Mouse (Mus musculus) large intestine, adult 2 months (tissue): ENCODE data around the gene Mst1r. TPM values are rescaled to one million over a fixed set of nuclear protein-coding genes. Genes with fewer than 3 reads are reported as not detected.
A peak's percentile ranks its signal among the peaks of the same experiment; 100 is the strongest.

ENCODE experiments used
- DNase-seq: peaks from one replicate; pipeline ENCODE4 v3.0.0-alpha.2; 2012; ENCODE audit warnings: low read depth, low spot score
- WGBS: fragments of 180-500 bp; shearing (Covaris S2); methylation state at CpG from one replicate; pipeline ENCODE4 v1.1.7; 2018; 5-methylcytosine and 5-hydroxymethylcytosine counted together
- polyA plus RNA-seq: library from polyadenylated mRNA; depleted of rRNA; stranded (reverse); fragments of >200 nt; gene quantifications from 2 replicates; pipeline ENCODE4 v1.2.3, GENCODE M21; 2012; rRNA removed

Mst1r gene
- 77.1 and 101 TPM in 2 replicates for polyA plus RNA-seq

GRCm38 (mm10) chr9:107906252-107906966 lies at the start of gene Mst1r:
Gene Mst1r (plus strand): TSS chr9:107906873.
- DNase-seq: no peak
- WGBS: 8% methylated on average over 19 of the region's 19 CpGs

GRCm38 (mm10) chr9:107858343-107858742 lies 48.3 kb upstream of the Mst1r start:
- no peak for DNase-seq
- 95% methylated on average over 3 of the region's 3 CpGs for WGBS

- no peak for DNase-seq
- WGBS: 43% methylated on average over 1 of the region's 1 CpGs
These were observed 42.2 kb upstream of the Mst1r start for GRCm38 (mm10) chr9:107864493-107864892.

GRCm38 (mm10) chr9:107866081-107866480 lies 40.6 kb upstream of the Mst1r start:
- no peak for DNase-seq
- WGBS: 100% methylated on average over 2 of the region's 2 CpGs

- WGBS: under 1% methylated on average over 80 of the region's 80 CpGs
- peak; percentile 87 for DNase-seq
These were observed 34.1 kb upstream of the Mst1r start for GRCm38 (mm10) chr9:107872350-107873098.

- 4% methylated on average over 14 of the region's 14 CpGs for WGBS
- no peak for DNase-seq
These were observed 33.5 kb upstream of the Mst1r start, which contains the start of gene Rbm6 for GRCm38 (mm10) chr9:107873137-107873536. Gene Rbm6 (minus strand): TSS chr9:107873237.

- no peak for DNase-seq
- 41% methylated on average over 4 of the region's 4 CpGs for WGBS
These were observed 26.3 kb upstream of the Mst1r start for GRCm38 (mm10) chr9:107880411-107880810.

- DNase-seq: no peak
These were observed 18.8 kb upstream of the Mst1r start, which contains the start of gene Mon1a for GRCm38 (mm10) chr9:107887804-107888266. Gene Mon1a (plus strand): TSS chr9:107888151.

GRCm38 (mm10) chr9:107888267-107888850 lies 18.3 kb upstream of the Mst1r start:
- 1% methylated on average over 18 of the region's 18 CpGs for WGBS
- DNase-seq: no peak

More at GRCm38 (mm10) chr9:107887804-107888266, 18.8 kb upstream of the Mst1r start, which contains the start of gene Mon1a:
- under 1% methylated on average over 28 of the region's 28 CpGs for WGBS

- no peak for DNase-seq
- WGBS: 36% methylated on average over 6 of the region's 6 CpGs
These were observed 16.4 kb upstream of the Mst1r start for GRCm38 (mm10) chr9:107890260-107890659.

GRCm38 (mm10) chr9:107891023-107891422 lies 15.7 kb upstream of the Mst1r start:
- DNase-seq: no peak

GRCm38 (mm10) chr9:107898563-107898962 lies 8.1 kb upstream of the Mst1r start:
- DNase-seq: no peak
- 95% methylated on average over 10 of the region's 10 CpGs for WGBS

More at GRCm38 (mm10) chr9:107891023-107891422, 15.7 kb upstream of the Mst1r start:
- 98% methylated on average over 1 of the region's 1 CpGs for WGBS

GRCm38 (mm10) chr9:107899855-107900254 lies 6.8 kb upstream of the Mst1r start:
- 91% methylated on average over 12 of the region's 12 CpGs for WGBS
- no peak for DNase-seq

GRCm38 (mm10) chr9:107900840-107901626 lies 5.6 kb upstream of the Mst1r start:
- WGBS: 40% methylated on average over 44 of the region's 44 CpGs
- DNase-seq: no peak

- DNase-seq: no peak
- 56% methylated on average over 17 of the region's 17 CpGs for WGBS
These were observed 5.1 kb upstream of the Mst1r start for GRCm38 (mm10) chr9:107901627-107901914.

- WGBS: 3% methylated on average over 4 of the region's 4 CpGs
- no peak for DNase-seq
These were observed 1.9 kb upstream of the Mst1r start for GRCm38 (mm10) chr9:107904726-107905125.

- 12% methylated on average over 31 of the region's 31 CpGs for WGBS
- no peak for DNase-seq
These were observed 511 bp downstream of the Mst1r start for GRCm38 (mm10) chr9:107906967-107907800.

- 16% methylated on average over 14 of the region's 14 CpGs for WGBS
- no peak for DNase-seq
These were observed 1.1 kb downstream of the Mst1r start for GRCm38 (mm10) chr9:107907801-107908120.
